Mouse (Mus musculus): ENCODE measurements around the gene Ccr7.

DNA sequence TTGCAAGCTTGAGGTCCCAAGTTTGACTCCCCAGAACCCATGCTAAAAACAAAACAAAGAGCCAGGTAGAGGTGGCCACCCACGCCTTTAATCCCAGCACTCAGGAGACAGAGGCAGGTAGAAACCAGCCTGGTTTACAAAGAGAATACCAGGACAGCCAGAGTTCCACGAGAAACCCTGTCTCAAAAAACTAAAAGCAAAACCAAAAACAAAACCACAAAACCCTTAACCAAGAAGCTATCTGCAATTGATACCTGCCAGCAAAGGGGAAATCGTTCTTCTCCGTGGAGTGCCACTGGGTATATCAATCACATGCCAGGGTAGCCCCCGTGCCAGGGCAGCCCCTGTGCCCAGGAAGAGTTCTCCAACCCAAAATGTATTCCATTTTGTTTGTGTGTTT lies 54.7 kb downstream of the Ccr7 start:
- no peak for TF ChIP-seq CTCF (IDR thresholded peaks at IDR 0.05; ENCODE audit: low read depth)
- TF ChIP-seq EP300 (IDR thresholded peaks at IDR 0.05; ENCODE audit: low read depth), result no peak

Measured in liver, postnatal 0 days (tissue).